Mouse (Mus musculus) limb, embryonic 13.5 days (tissue): ENCODE measurements around the gene Csf2rb. TPM values are rescaled to one million over a fixed set of nuclear protein-coding genes. Genes with fewer than 3 reads are reported as not detected.

ENCODE experiments used
- ATAC-seq: fragments of 200-750 bp; cut with Nextera tagmentation; 2 replicates; pipeline ENCODE4 v1.8.0; 2017; ENCODE audit warnings: low read depth, moderate number of reproducible peaks, moderate TSS enrichment; ENCODE audit not compliant: low FRiP score
- H3K27ac ChIP-seq: fragments of 300-500 bp; sonication (generic); 2 replicates; pipeline ENCODE4 v1.5.1; 2015; ENCODE audit warnings: inconsistent platforms, mild to moderate bottlenecking, moderate library complexity
- H3K27me3 ChIP-seq: fragments of 300-500 bp; sonication (generic); 2 replicates; pipeline ENCODE4 v1.6.1; 2015; ENCODE audit warnings: mild to moderate bottlenecking, inconsistent platforms
- H3K36me3 ChIP-seq: fragments of 300-500 bp; sonication (generic); 2 replicates; pipeline ENCODE4 v1.6.1; 2015; ENCODE audit warnings: inconsistent platforms, mild to moderate bottlenecking, moderate library complexity
- H3K4me1 ChIP-seq: fragments of 300-500 bp; sonication (generic); 2 replicates; pipeline ENCODE4 v1.6.1; 2015; ENCODE audit warnings: inconsistent platforms
- H3K4me2 ChIP-seq: fragments of 300-500 bp; sonication (generic); replicated peaks from 2 replicates; pipeline ENCODE4 v1.6.1; 2015; ENCODE audit warnings: inconsistent platforms, mild to moderate bottlenecking, moderate library complexity
- H3K4me3 ChIP-seq: fragments of 300-500 bp; sonication (generic); 2 replicates; pipeline ENCODE4 v1.5.1; 2015; ENCODE audit warnings: moderate library complexity, mild to moderate bottlenecking, inconsistent platforms
- H3K9ac ChIP-seq: fragments of 300-500 bp; sonication (generic); 2 replicates; pipeline ENCODE4 v1.6.1; 2015; ENCODE audit warnings: mild to moderate bottlenecking, inconsistent platforms
- H3K9me3 ChIP-seq: fragments of 300-500 bp; sonication (generic); 2 replicates; pipeline ENCODE4 v1.6.1; 2016; ENCODE audit warnings: inconsistent platforms
- WGBS: fragments of 180-500 bp; shearing (Covaris S2); methylation state at CpG from one replicate; pipeline ENCODE4 v1.1.7; 2015; 5-methylcytosine and 5-hydroxymethylcytosine counted together
- microRNA-seq: library from miRNA; unstranded; fragments of <30 nt; microRNA quantifications from one replicate; pipeline ENCODE4, GENCODE M21; 2016
- polyA plus RNA-seq: library from polyadenylated mRNA; unstranded; fragments of >200 nt; fragmentation: Nextera tagmentation; extraction: Ambion mirVana; gene quantifications from 2 replicates; pipeline ENCODE4 v1.2.1, GENCODE M21; 2015

Gene Csf2rb
- polyA plus RNA-seq, 1 experiment from 2014 or later: 1.6 TPM

- no peak overlapping the region for H3K4me3 ChIP-seq
- no peak overlapping the region for H3K27ac ChIP-seq
- no peaks in the 10 kb centered on the region for H3K4me1 ChIP-seq
- H3K9me3 ChIP-seq: 0 out of 2 replicates have a peak, but pooled peaks cover 1% of the 10 kb centered on the region
- no peaks in the 10 kb centered on the region for H3K27me3 ChIP-seq
- no peak overlapping the region for H3K4me2 ChIP-seq
- no peak overlapping the region for H3K9ac ChIP-seq
- H3K36me3 ChIP-seq: no peaks in the 10 kb centered on the region
- 71% methylated on average over 7 of the region's 7 CpGs for WGBS
- no peak for ATAC-seq
Observed at GRCm38 (mm10) chr15:78384220-78385116, 58.9 kb downstream of the Csf2rb start.

GRCm38 (mm10) chr15:78385564-78385963 lies 60.0 kb downstream of the Csf2rb start:
- no peak overlapping the region for H3K4me2 ChIP-seq
- H3K27ac ChIP-seq: no peak overlapping the region
- H3K36me3 ChIP-seq: no peaks in the 10 kb centered on the region
- H3K9me3 ChIP-seq: no peaks in the 10 kb centered on the region
- H3K9ac ChIP-seq: no peak overlapping the region
- no peak overlapping the region for H3K4me3 ChIP-seq
- H3K4me1 ChIP-seq: no peaks in the 10 kb centered on the region
- no peaks in the 10 kb centered on the region for H3K27me3 ChIP-seq
- no peak for ATAC-seq
- WGBS: 92% methylated on average over 1 of the region's 1 CpGs

- no peak overlapping the region for H3K4me3 ChIP-seq
- no peak overlapping the region for H3K27ac ChIP-seq
- H3K4me2 ChIP-seq: no peak overlapping the region
- ATAC-seq: no peak
- no peaks in the 10 kb centered on the region for H3K36me3 ChIP-seq
- H3K9me3 ChIP-seq: no peaks in the 10 kb centered on the region
- H3K27me3 ChIP-seq: no peaks in the 10 kb centered on the region
- no peaks in the 10 kb centered on the region for H3K4me1 ChIP-seq
- 90% methylated on average over 3 of the region's 3 CpGs for WGBS
- H3K9ac ChIP-seq: no peak overlapping the region
Observed at GRCm38 (mm10) chr15:78390855-78391254, 65.3 kb downstream of the Csf2rb start.

- Histone ChIP-seq H3K4me2 (no peak within 1 kb of the TSS), H3K4me3 (no peak within 1 kb of the TSS), H3K9me3 (no peaks in the 10 kb centered on the region), H3K9ac (no peak within 1 kb of the TSS), H3K27me3 (no peaks in the 10 kb centered on the region), H3K4me1 (no peaks in the 10 kb centered on the region), H3K36me3 (no peaks in the 10 kb centered on the region), H3K27ac (no peak within 1 kb of the TSS)
- WGBS: 81% methylated on average over 8 of the region's 8 CpGs
- no peak for ATAC-seq
Observed at GRCm38 (mm10) chr15:78395478-78395962, 70.0 kb downstream of the Csf2rb start, which contains the start of gene Tex33. Gene Tex33, minus strand, starts transcription at chr15:78395912.

- ATAC-seq: no peak
- Histone ChIP-seq H3K4me3 (no peak overlapping the region), H3K4me2 (no peak overlapping the region), H3K9ac (no peak overlapping the region), H3K36me3 (no peaks in the 10 kb centered on the region), H3K27ac (no peak overlapping the region), H3K27me3 (no peaks in the 10 kb centered on the region), H3K4me1 (peaks cover 30% of the 10 kb centered on the region), H3K9me3 (no peaks in the 10 kb centered on the region)
- 72% methylated on average over 6 of the region's 6 CpGs for WGBS
Observed at GRCm38 (mm10) chr15:78401345-78401744, 75.8 kb downstream of the Csf2rb start.

GRCm38 (mm10) chr15:78401921-78402320 lies 76.4 kb downstream of the Csf2rb start:
- Histone ChIP-seq H3K4me1 (peaks cover 32% of the 10 kb centered on the region), H3K9ac (no peak overlapping the region), H3K27ac (0 out of 2 replicates have a peak overlapping the region, but pooled peaks have one; percentile 48), H3K4me2 (no peak overlapping the region), H3K27me3 (no peaks in the 10 kb centered on the region), H3K36me3 (no peaks in the 10 kb centered on the region), H3K9me3 (no peaks in the 10 kb centered on the region), H3K4me3 (no peak overlapping the region)
- no peak for ATAC-seq
- 56% methylated on average over 4 of the region's 4 CpGs for WGBS

- Histone ChIP-seq H3K4me2 (no peak overlapping the region), H3K9me3 (no peaks in the 10 kb centered on the region), H3K27ac (no peak overlapping the region), H3K4me3 (no peak overlapping the region), H3K27me3 (no peaks in the 10 kb centered on the region), H3K9ac (no peak overlapping the region), H3K4me1 (peaks cover 37% of the 10 kb centered on the region), H3K36me3 (no peaks in the 10 kb centered on the region)
- ATAC-seq: no peak
- 80% methylated on average over 7 of the region's 7 CpGs for WGBS
Observed at GRCm38 (mm10) chr15:78402423-78402822, 76.9 kb downstream of the Csf2rb start.

- Histone ChIP-seq H3K4me1 (peaks cover 40% of the 10 kb centered on the region), H3K9me3 (no peaks in the 10 kb centered on the region), H3K9ac (no peak overlapping the region), H3K27ac (no peak overlapping the region), H3K4me2 (no peak overlapping the region), H3K36me3 (no peaks in the 10 kb centered on the region), H3K27me3 (peaks cover 6% of the 10 kb centered on the region), H3K4me3 (no peak overlapping the region)
- no peak for ATAC-seq
- 48% methylated on average over 3 of the region's 3 CpGs for WGBS
Observed at GRCm38 (mm10) chr15:78403301-78403741, 77.8 kb downstream of the Csf2rb start.

Small RNA genes lying within 50 kb of the gene (microRNA-seq; reads per million reads assigned to microRNA genes)
- gene Mir7676-1: not detected
- not detected for gene Mir7676-2

Other genes starting within 250 kb of the Csf2rb start
- gene Cacng2, start 205.7 kb upstream of the Csf2rb start, polyA plus RNA-seq: 0.06 TPM in 1 of 2 replicates, not detected in the other
- 91.1 and 98.3 TPM in 2 replicates for gene Ift27, start 151.6 kb upstream of the Csf2rb start, polyA plus RNA-seq
- 0.15 TPM in 1 of 2 replicates, not detected in the other for gene Pvalb, start 119.4 kb upstream of the Csf2rb start, polyA plus RNA-seq
- 2.6 and 3.4 TPM in 2 replicates for gene Ncf4, start 81.0 kb upstream of the Csf2rb start, polyA plus RNA-seq
- gene Csf2rb2, start 20.0 kb upstream of the Csf2rb start, polyA plus RNA-seq: 0.39 and 0.50 TPM in 2 replicates
- not detected in 2 replicates for gene Tex33, start 70.2 kb downstream of the Csf2rb start, polyA plus RNA-seq
- 5.6 and 7.3 TPM in 2 replicates for gene Tst, start 80.2 kb downstream of the Csf2rb start, polyA plus RNA-seq
- 1.6 TPM in 2 replicates for gene Mpst, start 80.7 kb downstream of the Csf2rb start, polyA plus RNA-seq
- gene Kctd17, start 102.8 kb downstream of the Csf2rb start, polyA plus RNA-seq: 45.0 and 48.3 TPM in 2 replicates
- 0.13 and 0.81 TPM in 2 replicates for gene Tmprss6, start 142.9 kb downstream of the Csf2rb start, polyA plus RNA-seq
- gene Il2rb, start 169.5 kb downstream of the Csf2rb start, polyA plus RNA-seq: 0.22 and 0.24 TPM in 2 replicates
- gene C1qtnf6, start 205.7 kb downstream of the Csf2rb start, polyA plus RNA-seq: 32.2 and 34.6 TPM in 2 replicates
- not detected in 2 replicates for gene Sstr3, start 218.9 kb downstream of the Csf2rb start, polyA plus RNA-seq
- gene Rac2, start 247.0 kb downstream of the Csf2rb start, polyA plus RNA-seq: 11.3 and 12.5 TPM in 2 replicates